Mouse (Mus musculus) lung, postnatal 0 days (tissue): Measurements from ENCODE around the gene Selenop. TPM values are rescaled to one million over a fixed set of nuclear protein-coding genes. Genes with fewer than 3 reads are reported as not detected.
"Not testable (repeated sequence)": the region's sequence is repeated elsewhere in the genome, so short reads cannot be mapped to it uniquely, and the experiment has no call there.

ENCODE experiments used
- ATAC-seq: fragments of 200-750 bp; cut with Nextera tagmentation; 2 replicates; pipeline ENCODE4 v1.8.0; 2017; ENCODE audit warnings: moderate library complexity
- DNase-seq: peaks from one replicate; pipeline ENCODE4 v3.0.0-alpha.2; 2016; ENCODE audit warnings: low spot score
- H3K27ac ChIP-seq: fragments of 300-500 bp; sonication (generic); 2 replicates; pipeline ENCODE4 v1.5.1; 2014; ENCODE audit warnings: antibody characterized with exemption, mild to moderate bottlenecking, low read length, mixed read lengths
- H3K27me3 ChIP-seq: fragments of 300-500 bp; sonication (generic); replicated peaks from 2 replicates; pipeline ENCODE4 v1.6.1; 2014; ENCODE audit warnings: low read length, mixed read lengths; ENCODE audit not compliant: insufficient read depth
- H3K36me3 ChIP-seq: fragments of 300-500 bp; sonication (generic); 2 replicates; pipeline ENCODE4 v1.6.1; 2014; ENCODE audit warnings: low read length, mixed read lengths; ENCODE audit not compliant: insufficient read depth
- H3K4me1 ChIP-seq: fragments of 300-500 bp; sonication (generic); 2 replicates; pipeline ENCODE4 v1.6.1; 2014; ENCODE audit warnings: antibody characterized with exemption, low read depth, low read length, mixed read lengths; ENCODE audit not compliant: insufficient read depth
- H3K4me2 ChIP-seq: fragments of 300-500 bp; sonication (generic); replicated peaks from 2 replicates; pipeline ENCODE4 v1.6.1; 2014; ENCODE audit warnings: low read depth, mild to moderate bottlenecking, low read length, moderate library complexity, mixed read lengths
- H3K4me3 ChIP-seq: fragments of 300-500 bp; sonication (generic); 2 replicates; pipeline ENCODE4 v1.5.1; 2014; ENCODE audit warnings: low read depth, low read length
- H3K9ac ChIP-seq: fragments of 300-500 bp; sonication (generic); replicated peaks from 2 replicates; pipeline ENCODE4 v1.6.1; 2014; ENCODE audit warnings: low read depth, mild to moderate bottlenecking
- H3K9me3 ChIP-seq: fragments of 300-500 bp; sonication (generic); 2 replicates; pipeline ENCODE4 v1.6.1; 2016; ENCODE audit warnings: low read length, mixed read lengths
- CTCF ChIP-seq: IDR thresholded peaks from 2 replicates; pipeline ENCODE4 v1.5.1; 2016; ENCODE audit warnings: antibody characterized with exemption, mild to moderate bottlenecking
- EP300 ChIP-seq: IDR thresholded peaks from 2 replicates; pipeline ENCODE4 v1.6.1; 2016; ENCODE audit warnings: antibody characterized with exemption, mild to moderate bottlenecking, control low read depth
- WGBS: fragments of 180-500 bp; shearing (Covaris S2); extraction: QIAGEN DNeasy Blood & Tissue Kit; methylation state at CpG from one replicate; pipeline ENCODE4 v1.1.7; 2014; 5-methylcytosine and 5-hydroxymethylcytosine counted together
- polyA plus RNA-seq: library from polyadenylated mRNA; unstranded; fragments of >200 nt; fragmentation: Nextera tagmentation; extraction: Ambion mirVana; gene quantifications from 2 replicates; pipeline ENCODE4 v1.2.1, GENCODE M21; 2015

The Selenop gene
- 404 and 424 TPM in 2 replicates for polyA plus RNA-seq

DNA sequence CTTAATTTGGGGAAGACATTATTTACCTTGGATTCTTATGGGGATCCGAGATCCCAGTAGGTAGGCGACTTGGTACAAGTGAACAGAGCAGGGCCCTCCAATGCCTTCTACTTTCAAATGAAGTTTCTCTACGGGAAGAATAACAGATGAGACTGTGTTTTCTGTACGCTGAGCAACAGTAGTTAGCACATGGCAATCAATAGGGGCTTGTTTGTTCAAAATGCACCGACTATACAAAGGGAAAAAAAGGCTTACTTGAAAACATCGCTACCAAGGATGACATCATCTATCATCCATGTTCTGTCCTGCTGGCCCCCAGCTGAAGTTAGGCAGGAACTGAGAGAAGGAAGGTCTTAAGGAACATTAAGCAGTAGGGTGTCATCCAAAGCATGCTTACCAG, at the start of gene Selenop:
Gene Selenop (plus strand): TSS at position 301 of the 400 bp plus-strand sequence.
- Histone ChIP-seq H3K9ac (no peak within 1 kb of the TSS), H3K4me1 (peaks cover 12% of the 10 kb centered on the region; the same call in 1 of the 2 replicates), H3K4me2 (no peak within 1 kb of the TSS), H3K27me3 (no peaks in the 10 kb centered on the region), H3K9me3 (no peaks in the 10 kb centered on the region), H3K27ac (peak within 1 kb of the TSS; percentile 94; the same call in 1 of the 2 replicates), H3K36me3 (no peaks in the 10 kb centered on the region), H3K4me3 (no peak within 1 kb of the TSS)
- TF ChIP-seq EP300: no peak
- TF ChIP-seq CTCF: no peak
- DNase-seq: no peak
- ATAC-seq: no peak
- 90% methylated on average over 6 of the region's 6 CpGs for WGBS

DNA sequence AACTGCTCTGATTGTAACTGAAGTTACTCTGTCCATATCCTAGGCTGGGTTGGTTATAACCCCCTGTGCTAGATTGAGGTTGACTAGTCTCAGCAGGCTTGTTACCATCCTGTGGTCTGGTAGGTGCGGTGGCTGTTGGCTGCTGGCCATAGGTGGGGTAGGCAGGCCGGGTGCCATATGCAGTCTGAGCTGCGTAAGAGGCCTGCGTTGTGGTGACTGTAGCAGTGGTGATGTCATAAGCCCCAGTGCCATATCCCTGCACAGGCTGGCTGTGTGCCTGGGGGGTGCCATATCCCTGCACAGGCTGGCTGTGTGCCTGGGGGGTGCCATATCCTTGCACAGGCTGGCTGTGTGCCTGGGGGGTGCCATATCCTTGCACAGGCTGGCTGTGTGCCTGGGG, 49.7 kb upstream of the Selenop start:
- H3K9me3 ChIP-seq, ATAC-seq, H3K4me3 ChIP-seq, H3K36me3 ChIP-seq, H3K4me1 ChIP-seq, H3K27me3 ChIP-seq, H3K4me2 ChIP-seq, H3K27ac ChIP-seq, H3K9ac ChIP-seq, DNase-seq: not testable (repeated sequence)
- WGBS: 89% methylated on average over 4 of the region's 4 CpGs

DNA sequence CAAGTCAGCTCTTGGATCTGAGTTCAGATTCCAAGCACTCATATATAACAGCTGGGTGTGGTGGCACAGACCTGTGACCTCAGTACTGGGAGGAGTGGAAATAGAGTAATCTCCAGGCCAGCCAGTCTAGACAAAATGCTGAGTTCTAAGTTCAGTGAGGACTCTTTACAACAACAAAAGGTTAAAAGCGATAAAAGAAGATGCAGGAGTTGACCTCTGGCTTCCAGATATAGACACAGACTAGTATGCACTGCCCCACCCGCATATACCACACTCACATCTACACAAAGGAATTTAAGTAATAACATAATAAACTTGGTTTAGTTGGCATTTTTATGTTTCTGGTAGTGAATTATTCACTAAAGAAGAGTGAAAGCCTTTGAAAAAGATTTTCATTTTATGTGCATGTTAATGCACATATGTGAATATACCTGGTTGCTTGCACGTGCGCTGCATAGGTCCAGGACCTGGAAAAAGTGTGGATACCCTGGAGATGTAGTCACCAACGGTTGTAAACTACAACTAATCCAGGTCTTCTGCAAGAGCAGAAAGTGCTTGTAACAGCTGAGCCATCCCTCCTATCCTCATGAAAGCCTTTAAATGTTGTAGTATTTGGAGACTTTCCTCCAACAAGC, 45.4 kb upstream of the Selenop start:
- no peak for DNase-seq
- 92% methylated on average over 5 of the region's 5 CpGs for WGBS
- H3K9ac ChIP-seq: no peak overlapping the region
- TF ChIP-seq EP300: no peak
- TF ChIP-seq CTCF: no peak
- H3K4me2 ChIP-seq: no peak overlapping the region
- H3K36me3 ChIP-seq: no peaks in the 10 kb centered on the region
- no peaks in the 10 kb centered on the region for H3K4me1 ChIP-seq
- no peak overlapping the region for H3K27ac ChIP-seq
- no peak for ATAC-seq
- H3K9me3 ChIP-seq: no peaks in the 10 kb centered on the region
- no peak overlapping the region for H3K4me3 ChIP-seq
- H3K27me3 ChIP-seq: no peaks in the 10 kb centered on the region

DNA sequence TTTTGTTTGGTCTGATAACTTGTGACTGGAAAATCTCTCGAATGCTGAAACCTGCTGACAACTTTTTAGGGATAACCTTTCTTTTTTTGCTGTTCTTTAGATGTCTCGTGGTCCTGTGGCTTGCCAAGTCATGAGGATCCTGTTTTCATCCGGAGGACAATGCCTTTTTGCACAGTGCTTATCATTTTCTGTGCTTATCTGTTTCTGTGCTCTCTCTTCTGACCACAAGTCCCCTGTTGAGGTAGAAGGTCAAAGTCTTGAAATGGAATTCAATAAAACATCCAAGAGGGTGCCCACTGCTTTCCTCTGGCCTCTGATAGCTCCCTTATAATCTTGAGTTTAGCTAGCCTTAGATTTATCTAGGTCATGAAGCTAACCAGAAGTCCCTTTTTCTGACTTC, 41.8 kb upstream of the Selenop start:
- no peak overlapping the region for H3K9ac ChIP-seq
- H3K4me2 ChIP-seq: no peak overlapping the region
- no peaks in the 10 kb centered on the region for H3K27me3 ChIP-seq
- ATAC-seq (no peak), DNase-seq (no peak)
- WGBS: 62% methylated on average over 3 of the region's 3 CpGs
- H3K4me3 ChIP-seq: no peak overlapping the region
- TF ChIP-seq EP300 (no peak), CTCF (no peak)
- no peaks in the 10 kb centered on the region for H3K9me3 ChIP-seq
- no peak overlapping the region for H3K27ac ChIP-seq
- no peaks in the 10 kb centered on the region for H3K36me3 ChIP-seq
- H3K4me1 ChIP-seq: peaks cover 2% of the 10 kb centered on the region; the same call in 1 of the 2 replicates

DNA sequence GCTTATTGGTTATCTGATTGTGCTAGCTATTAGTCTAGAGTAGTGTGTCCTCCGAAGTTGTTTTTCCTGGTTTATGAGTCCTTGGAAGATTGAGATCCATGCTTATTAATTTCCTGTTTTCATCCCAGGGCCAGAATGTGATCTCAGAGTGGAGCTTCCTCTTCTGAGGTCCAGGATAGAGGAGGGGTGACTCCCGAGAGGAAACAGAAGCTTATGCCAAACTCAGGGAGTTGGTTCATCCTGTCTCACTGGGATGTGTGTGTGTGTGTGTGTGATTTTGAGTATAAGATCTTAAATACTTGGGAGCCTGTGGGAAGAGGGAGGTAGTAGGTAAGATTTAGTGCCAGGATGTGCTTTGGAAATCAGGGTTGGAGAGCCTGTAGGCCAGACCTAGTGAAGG, 40.2 kb upstream of the Selenop start:
- Histone ChIP-seq H3K27ac (peak overlapping the region; percentile 65), H3K9me3 (no peaks in the 10 kb centered on the region), H3K27me3 (no peaks in the 10 kb centered on the region), H3K36me3 (no peaks in the 10 kb centered on the region), H3K4me3 (no peak overlapping the region), H3K9ac (no peak overlapping the region), H3K4me2 (no peak overlapping the region), H3K4me1 (peaks cover 2% of the 10 kb centered on the region; the same call in 1 of the 2 replicates)
- DNase-seq: peak; percentile 75
- peak; percentile 61 for TF ChIP-seq EP300
- no peak for TF ChIP-seq CTCF
- ATAC-seq: peak; percentile 89
- WGBS: 46% methylated on average over 2 of the region's 2 CpGs

DNA sequence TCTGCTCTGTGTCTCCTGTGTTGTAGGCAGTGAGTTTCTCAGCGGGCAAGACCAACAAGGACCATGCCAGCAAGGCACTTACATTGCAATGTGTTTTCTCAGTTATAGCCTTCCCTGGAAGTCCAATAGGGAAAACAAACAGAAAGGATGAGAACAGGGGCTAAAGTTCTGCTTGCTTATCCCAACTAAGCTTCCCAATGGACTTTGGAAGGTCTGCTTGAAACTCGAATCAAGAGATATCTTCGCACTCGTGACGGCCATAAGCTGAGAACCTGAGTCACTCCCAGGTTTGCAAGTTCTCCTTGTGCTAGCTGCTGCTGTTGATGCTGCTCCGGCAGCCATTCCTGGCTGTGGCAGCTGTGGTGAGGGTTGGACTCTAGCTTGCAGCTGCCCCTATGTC, 39.4 kb upstream of the Selenop start:
- H3K36me3 ChIP-seq: no peaks in the 10 kb centered on the region
- H3K27ac ChIP-seq: peak overlapping the region; percentile 38; the same call in 1 of the 2 replicates
- H3K4me3 ChIP-seq: no peak overlapping the region
- H3K9ac ChIP-seq: no peak overlapping the region
- no peaks in the 10 kb centered on the region for H3K27me3 ChIP-seq
- H3K9me3 ChIP-seq: no peaks in the 10 kb centered on the region
- DNase-seq: no peak
- 89% methylated on average over 6 of the region's 6 CpGs for WGBS
- no peak overlapping the region for H3K4me2 ChIP-seq
- H3K4me1 ChIP-seq: peaks cover 2% of the 10 kb centered on the region; the same call in 1 of the 2 replicates
- TF ChIP-seq EP300 (no peak), CTCF (no peak)
- no peak for ATAC-seq
